Mouse (Mus musculus) right cerebral cortex, postnatal 10 days (tissue): ENCODE results near the gene Dgkk.
A peak's percentile ranks its signal among the peaks of the same experiment; 100 is the strongest.
"Not testable (repeated sequence)": the region's sequence is repeated elsewhere in the genome, so short reads cannot be mapped to it uniquely, and the experiment has no call there.

Experiments used
- DNase-seq, 2 experiments: peaks; one replicate each; pipeline ENCODE4 v3.0.0; 2021; ENCODE audit warnings: low spot score in 2 of 2

Gene Dgkk

DNA sequence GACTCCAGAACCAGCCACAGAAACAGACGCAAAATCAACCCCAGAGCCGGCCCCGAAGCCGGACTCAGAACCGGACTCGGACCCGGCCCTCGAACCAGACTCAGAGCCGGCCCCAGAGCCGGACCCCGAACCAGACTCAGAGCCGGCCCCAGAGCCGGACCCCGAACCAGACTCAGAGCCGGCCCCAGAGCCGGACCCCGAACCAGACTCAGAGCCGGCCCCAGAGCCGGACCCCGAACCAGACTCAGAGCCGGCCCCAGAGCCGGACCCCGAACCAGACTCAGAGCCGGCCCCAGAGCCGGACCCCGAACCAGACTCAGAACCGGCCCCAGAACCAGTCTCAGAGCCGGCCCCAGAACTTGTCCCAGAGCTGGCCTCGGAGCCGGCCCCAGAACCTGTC, at the start of gene Dgkk:
Gene Dgkk, plus strand, starts transcription at position 301 of the 400 bp plus-strand sequence.
- not testable (repeated sequence) for DNase-seq

DNA sequence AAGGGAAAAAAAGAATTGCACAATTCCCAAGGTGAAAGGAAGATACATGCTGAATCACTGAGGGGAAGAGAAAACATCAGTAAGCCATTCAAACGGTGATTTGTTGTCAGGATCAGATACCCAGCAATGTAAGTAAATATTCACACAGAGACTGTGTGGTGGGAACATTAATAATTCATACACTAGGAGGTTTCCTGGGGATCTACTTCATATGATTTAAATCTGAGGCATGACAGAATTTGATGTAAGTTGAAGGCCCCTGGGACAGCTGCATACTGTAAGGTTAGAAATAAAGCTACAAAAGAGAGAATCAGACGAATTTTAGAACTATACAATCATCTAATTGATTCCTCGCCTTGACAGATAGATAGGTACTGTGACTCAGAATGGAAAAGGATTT, 45.1 kb upstream of the Dgkk start:
- DNase-seq: no peak

DNA sequence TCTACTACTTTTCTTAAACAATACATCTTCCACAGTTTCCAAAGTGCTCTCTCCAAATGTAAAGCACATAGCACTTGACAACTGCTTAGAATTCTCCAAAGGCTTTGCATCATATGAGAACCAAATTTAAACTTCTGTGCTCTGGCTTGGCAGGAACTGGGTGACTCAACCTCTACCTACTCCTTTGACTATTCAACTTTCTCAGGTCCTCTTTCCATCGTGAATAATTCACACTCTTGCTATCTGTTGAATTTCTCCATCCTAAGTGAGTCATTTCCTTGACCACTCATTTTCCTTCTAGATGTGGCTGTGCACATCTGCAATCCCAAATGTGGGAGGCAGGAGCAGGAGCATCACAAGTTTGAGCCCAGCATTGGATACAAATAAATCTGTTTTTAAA, 28.4 kb upstream of the Dgkk start:
- no peak for DNase-seq

DNA sequence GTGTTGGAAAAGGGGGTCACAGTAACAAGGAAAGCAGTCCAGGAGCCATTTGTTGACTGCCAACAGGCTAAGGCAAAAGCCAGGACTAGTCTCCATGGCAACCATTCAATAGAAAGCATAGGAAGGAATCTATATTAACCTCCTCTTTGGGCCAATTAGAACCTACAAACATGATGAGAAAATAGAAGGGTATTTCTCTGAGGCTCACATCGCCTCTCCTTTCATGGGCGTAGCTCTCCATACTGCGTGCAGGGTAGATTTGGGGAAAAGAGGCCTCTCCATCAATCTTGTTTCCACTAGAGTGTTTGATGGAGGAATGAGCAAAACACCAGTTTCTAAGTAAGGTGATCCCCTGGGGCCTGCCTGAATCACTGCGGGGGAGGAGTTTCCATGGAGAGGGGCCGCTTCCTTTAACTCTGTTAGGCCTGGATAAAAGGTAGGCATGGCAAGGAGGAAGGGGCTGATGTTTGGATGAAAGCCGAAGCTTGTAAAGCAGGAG, 27.5 kb upstream of the Dgkk start:
- DNase-seq: peak in 1 of 2 experiments; percentile 15

- no peak for DNase-seq
Observed at GRCm38 (mm10) chrX:6777489-6778249, 1.4 kb upstream of the Dgkk start.

DNA sequence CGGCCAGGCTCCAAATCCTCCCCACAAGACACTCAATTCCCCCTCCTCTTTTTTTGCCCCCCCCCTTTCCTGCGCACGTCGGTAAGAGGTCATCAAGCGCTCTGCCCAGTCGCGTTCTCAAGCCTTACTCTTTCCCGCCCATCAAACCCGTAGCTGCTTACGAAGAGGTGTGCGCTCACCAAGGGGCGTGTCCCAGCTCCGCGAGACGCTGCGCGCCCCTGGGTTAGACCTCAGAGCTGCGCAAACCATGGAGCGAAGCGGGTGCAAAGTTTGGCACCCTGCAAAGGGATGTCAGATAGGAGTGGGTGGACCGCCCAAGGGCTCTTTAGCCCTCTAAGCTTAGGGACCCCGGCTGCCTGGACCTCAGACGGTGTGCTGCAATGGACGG, 862 bp upstream of the Dgkk start:
- peak; percentile 32 to 33 for DNase-seq

GRCm38 (mm10) chrX:6779969-6780539, 948 bp downstream of the Dgkk start:
- DNase-seq: peak in 1 of 2 experiments; percentile 19

- no peak for DNase-seq
Observed at GRCm38 (mm10) chrX:6832553-6832952, 53.4 kb downstream of the Dgkk start.

DNA sequence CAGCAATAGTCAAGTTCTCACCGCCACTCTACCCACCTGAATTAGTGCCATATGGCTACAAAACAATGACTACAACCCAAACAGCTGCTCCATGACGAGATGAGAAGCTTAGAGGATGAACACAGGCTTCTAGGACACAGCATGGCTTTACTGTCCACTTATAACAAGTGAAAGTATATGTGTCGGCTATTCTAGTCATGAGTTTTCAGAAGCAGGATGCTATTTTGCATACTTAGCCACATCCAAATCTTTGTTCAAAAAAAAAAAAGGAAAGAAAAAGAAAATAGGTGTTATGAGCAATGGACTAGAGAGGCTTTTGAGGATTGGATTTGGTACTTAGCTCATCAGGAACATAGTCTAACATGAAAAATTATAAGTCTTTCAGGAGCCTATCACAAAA, 74.4 kb downstream of the Dgkk start:
- no peak for DNase-seq

GRCm38 (mm10) chrX:6854136-6854535, 75.0 kb downstream of the Dgkk start:
- no peak for DNase-seq

DNA sequence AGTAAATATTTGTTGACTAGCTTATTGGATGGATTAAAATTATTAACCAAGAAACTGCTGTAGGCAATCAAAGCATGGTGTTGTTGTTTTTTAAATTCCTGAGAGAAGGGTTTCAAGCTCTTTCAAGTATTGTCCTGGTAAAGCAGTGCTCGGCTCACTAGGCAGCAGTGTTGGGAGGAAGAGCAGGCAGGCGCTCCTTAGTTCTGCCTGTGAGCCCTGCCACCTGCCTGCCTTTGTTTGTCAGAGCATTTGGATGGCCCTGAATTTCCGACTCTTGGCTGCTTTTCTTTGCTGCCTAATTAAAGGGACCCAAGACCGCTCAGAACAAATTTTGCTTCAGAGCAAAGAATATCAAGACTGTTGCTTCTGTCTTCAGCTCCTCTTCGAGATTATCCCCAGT, 114.8 kb downstream of the Dgkk start:
- DNase-seq: no peak

DNA sequence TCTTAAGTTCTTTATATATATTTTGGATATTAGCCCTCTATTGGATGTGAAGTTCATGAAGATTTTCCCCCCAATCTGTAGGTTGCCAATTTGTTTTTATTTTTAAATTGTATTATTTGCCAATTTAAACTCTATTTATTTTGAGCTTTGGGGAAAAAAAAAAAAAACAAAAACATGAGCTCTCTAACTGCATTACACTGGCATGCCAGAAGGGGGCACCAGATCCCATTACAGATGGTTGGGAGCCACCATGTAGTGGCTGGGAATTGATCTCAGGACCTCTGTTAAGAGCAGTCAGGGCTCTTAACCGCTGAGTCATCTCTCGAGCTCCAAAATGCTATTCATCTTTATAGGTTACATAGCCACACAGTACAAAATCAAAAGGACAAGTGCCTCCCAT, 131.9 kb downstream of the Dgkk start:
- DNase-seq: no peak

GRCm38 (mm10) chrX:6922165-6922564, 143.1 kb downstream of the Dgkk start:
- DNase-seq: no peak

- DNase-seq: no peak
Observed at GRCm38 (mm10) chrX:6926224-6926623, 147.1 kb downstream of the Dgkk start.

GRCm38 (mm10) chrX:6968598-6968997, 189.5 kb downstream of the Dgkk start:
- no peak for DNase-seq

DNA sequence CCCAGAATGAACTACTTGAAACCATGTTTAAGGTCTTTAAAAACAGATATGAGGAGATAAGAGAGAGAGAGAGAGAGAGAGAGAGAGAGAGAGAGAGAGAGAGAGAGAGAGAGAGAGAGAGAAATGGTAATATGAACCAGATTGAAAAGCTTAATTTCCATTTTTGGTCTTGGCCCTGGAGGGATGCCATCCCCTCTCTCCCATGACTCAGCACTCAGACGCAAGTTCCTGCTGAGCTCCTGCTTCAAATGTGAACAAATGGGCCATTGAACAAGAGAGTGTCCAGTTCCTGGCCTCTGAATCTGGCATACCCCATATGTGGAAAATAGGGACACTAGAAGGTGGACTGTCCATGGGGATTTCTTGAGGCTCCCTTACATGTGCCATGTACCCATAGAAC, 192.8 kb downstream of the Dgkk start:
- no peak for DNase-seq

DNA sequence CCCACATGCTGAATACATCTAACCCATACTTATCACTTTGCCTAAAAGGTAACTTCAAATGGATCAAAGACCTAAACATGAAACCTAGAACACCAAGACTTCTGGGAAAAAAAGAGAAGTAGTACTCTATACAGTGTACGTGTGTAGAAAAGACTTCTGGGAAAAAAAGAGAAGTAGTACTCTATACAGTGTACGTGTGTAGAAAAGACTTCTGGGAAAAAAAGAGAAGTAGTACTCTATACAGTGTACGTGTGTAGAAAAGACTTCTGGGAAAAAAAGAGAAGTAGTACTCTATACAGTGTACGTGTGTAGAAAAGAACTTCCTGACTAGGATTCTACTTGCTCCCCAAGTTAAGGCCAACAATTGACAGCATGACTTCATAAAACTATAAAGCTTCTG, 204.8 kb downstream of the Dgkk start:
- not testable (repeated sequence) for DNase-seq
